Mouse (Mus musculus) mouse trophoblast stem cell (cell line): ENCODE data around the gene Arl6ip5.

ENCODE experiments used
- in situ Hi-C, 2 experiments: fragments of 300-500 bp; cut with MseI, MboI; formaldehyde crosslinking; loops; 2 replicates in 1 of 2; 3 replicates in 1 of 2; pipeline ENCODE4 v1.15.1; 2025

The Arl6ip5 gene

DNA sequence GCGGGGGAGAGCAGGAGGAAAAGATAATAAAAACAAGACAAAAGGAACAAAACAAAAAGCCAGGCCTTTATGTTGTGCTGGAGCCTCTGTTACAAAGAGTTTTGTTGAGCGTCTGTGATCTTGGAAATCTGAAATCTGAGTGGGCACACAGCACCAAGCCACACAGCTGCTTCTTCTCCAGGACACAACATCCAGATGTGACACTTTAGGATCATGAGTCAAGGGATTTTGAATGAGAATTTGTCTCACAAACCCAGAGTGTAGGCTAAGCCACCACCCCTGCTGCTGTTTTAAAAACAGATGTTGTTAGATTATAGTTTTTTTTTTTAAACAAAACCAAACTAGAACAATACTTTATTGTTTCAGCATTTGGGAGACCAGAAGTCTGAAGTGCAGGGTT, 61.9 kb downstream of the Arl6ip5 start:
- in situ Hi-C loops = loop anchor here (10.0 to 25.0 kb wide), 2 partner anchors 252 to 465 kb away; no protein-coding TSS in a partner anchor

DNA sequence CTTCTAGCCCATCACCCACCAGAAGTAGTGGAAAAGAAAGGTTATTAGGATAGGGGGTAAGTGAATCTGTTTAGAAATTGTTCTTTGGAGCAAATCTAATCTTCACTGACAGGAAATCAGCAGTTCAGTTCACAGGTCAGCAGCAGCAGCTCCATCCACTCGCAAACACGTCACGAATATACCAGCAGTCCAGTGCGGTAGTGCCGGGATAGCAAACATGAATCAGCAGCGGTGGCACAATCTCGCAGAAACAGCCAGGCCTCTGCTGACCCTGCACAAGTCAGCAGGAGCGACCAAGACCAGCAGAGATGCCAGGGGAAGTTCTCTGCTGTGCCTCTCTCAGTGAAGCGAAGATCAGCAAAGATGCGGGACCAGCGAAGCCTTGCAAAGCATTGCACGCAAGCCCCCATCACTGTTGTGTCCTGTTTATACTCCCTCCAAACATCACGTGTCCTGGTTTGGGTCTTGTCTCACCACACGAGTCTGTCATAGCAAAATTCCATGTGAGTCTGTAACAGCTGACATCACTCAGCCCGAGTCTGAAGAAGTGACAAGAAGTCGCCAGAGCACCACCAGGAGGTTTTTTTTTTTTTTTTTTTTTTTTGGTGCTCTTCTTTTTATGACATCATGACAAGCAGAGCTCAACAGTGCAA, 62.7 kb downstream of the Arl6ip5 start:
- in situ Hi-C loops = loop anchor here (10.0 to 25.0 kb wide), 2 partner anchors 252 to 464 kb away; no protein-coding TSS in a partner anchor

DNA sequence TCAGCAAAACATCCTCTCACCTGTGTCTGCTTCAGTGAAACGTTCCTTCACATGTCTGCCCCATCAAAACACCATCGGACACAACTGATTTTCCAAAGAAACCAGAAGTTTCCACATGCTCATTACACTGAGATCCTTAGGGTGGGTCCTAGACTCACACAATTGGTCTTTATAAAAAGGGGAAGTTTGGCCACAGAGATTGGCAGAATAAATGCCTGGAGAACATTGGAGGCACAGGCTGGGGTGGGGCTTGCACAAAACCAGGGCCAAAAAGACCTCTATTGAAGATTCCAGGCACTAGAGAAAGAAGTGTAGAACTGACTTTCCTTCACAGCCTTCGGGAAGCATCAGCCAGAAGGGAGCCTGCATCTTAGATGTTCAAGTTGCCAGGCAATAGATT, 63.3 kb downstream of the Arl6ip5 start:
- in situ Hi-C loops = loop anchor here (10.0 to 25.0 kb wide), 2 partner anchors 251 to 464 kb away; no protein-coding TSS in a partner anchor

DNA sequence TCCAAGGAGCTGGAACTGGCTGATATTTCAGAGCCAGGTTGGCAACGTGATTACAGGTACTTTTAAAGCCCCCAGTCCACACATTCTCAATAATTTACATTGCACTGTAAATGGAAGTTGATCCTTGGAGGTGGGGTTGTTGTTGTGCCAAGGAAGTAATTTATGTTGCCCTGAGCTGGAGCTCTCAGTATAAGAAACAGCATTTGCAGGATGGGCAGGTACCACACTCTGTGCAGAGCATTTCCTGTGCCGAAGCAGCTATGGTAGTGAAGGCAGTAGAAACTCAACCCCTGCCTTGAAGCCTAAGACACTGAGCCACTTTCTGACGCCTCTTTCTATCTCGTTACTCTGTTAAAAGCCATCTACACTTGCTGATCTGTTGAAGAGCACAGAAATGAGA, 65.3 kb downstream of the Arl6ip5 start:
- in situ Hi-C loops = loop anchor here (5.0 to 10.0 kb wide), 3 partner anchors 137 to 249 kb away; no protein-coding TSS in a partner anchor

DNA sequence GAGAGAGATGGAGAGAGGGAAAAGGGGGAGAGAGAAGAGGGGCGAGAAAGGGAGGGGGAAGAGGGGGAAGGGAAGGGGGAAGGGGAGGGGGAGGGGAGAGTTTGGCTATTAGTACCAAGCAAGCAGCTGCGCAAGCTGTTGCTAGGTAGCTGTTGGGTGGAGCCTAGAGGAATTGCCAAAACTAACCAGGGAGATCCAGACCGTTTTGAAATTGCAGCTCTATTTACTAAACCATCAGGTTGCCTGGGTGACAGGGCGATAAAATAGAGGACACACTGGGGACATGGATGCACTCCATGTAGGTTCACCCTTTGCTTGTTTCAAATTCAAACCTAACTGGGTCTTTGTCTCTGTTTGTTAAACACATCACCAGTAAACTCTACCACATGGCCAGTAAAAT, 65.9 kb downstream of the Arl6ip5 start:
- in situ Hi-C loops = loop anchor here (5.0 to 10.0 kb wide), 3 partner anchors 136 to 248 kb away; no protein-coding TSS in a partner anchor

DNA sequence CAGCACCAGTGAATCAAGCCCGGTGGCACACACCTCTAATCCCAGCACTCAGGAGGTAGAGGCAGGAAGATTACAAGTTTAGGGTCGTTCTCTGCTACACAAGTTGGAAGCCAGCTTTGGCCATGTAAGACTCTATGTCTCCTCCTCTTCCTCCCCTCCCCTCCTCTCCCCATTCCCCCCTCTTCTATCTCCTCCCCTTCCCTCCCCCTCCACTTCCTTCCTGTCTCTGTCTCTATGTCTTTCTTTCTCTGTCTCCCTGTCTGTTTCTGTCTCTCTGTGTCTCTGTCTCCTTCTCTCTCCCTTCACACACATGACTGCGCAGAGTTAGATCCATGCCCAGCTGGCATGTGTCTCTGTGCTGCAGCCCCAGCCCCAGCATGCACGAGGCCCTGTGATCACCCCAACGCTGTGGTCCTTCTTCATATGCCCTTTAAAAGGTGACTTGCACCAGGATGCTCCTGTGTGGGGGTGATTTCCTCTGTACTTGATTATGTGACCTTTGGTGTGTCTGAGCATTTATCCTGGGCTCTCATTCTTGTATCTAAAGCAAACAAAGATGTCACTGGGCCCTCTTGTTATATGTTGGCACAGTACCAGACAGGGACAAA, 66.5 kb downstream of the Arl6ip5 start:
- in situ Hi-C loops = loop anchor here (5.0 to 10.0 kb wide), 3 partner anchors 135 to 248 kb away; no protein-coding TSS in a partner anchor

DNA sequence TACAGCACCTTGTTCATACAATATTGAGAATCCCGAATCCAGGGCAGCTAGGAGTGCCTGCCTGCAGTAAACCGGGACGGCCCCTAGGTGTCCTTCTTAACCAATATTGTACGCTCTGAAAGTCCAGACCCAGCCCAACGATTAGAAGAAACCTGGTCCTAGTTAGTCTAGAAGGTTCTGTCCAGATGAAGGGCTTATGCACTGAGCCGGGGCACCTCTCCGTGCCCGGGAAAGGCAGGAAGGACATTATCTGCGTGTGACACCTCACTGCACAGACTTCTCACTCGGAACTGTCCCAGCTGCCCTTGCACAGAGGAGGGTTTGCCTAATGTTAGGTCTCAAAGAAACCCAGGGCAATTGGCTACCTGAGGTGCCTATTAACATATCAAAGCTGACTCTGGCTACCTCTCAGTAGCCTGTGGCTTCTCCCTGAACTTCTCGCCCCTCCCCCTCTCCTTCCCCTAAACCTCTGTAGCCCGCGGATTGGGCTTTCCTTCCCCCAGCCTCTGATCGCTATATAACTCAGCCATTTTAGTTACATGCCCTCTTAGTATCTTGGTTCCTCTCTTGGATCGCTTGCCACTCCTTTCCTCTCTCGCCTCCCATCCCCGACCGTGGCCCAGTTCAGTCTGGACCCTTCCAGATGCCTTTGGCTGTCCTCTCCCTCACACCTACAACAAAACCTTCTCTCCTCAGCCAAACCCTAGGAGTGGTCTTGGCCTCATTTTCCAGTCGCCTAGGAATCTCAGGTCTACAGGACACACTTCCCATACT, 67.7 kb downstream of the Arl6ip5 start:
- in situ Hi-C loops = loop anchor here (5.0 to 10.0 kb wide), 3 partner anchors 134 to 247 kb away; no protein-coding TSS in a partner anchor

DNA sequence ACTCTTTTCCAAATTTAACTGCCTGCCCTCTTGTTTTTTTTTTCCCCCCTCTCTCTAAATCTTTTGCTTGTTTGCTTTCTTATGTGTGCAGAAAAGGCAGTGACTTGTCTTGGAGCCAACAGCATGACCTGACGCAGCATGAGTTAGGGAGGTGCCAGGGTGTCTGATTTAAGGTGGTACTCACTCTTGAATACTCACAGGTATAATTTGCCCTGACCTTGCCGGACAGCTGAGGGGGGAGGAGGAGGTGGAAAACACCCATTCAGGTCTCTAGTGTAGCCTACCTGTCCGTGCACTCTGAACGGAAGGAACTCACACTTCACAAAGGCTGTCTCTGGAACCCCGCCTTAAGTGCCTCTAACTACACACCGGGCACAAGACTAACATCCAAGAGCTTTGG, 68.4 kb downstream of the Arl6ip5 start:
- in situ Hi-C loops = loop anchor here (5.0 to 10.0 kb wide), 3 partner anchors 133 to 246 kb away; no protein-coding TSS in a partner anchor
